Mouse (Mus musculus) fat pad, adult 2 months (tissue): ENCODE data around the gene Rcan2.

Source experiments
- DNase-seq: peaks from one replicate; pipeline ENCODE4 v3.0.0-alpha.2; 2011; ENCODE audit warnings: low read depth, low spot score; ENCODE audit errors: extremely low read depth

Gene Rcan2

DNA sequence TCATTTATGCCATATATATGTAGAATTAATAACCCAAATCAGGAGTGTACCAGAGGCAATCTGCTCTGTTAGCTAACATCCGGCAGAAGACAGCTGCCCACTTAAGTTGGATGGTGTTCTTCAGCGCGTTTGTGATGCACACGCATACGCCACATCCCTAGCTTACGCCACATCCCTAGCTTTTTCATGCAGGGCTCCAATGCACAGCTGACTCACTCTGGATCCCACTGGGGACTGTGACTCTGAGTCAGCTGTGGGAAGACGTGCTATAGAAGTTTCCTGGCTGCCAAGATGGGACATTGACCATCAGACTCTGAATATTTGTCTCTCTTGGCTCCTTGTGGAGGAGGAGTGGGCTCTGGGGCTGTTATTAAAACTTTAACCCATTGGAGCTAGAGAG, 103.7 kb downstream of the Rcan2 start:
- DNase-seq = no peak

- DNase-seq = no peak
Observed at GRCm38 (mm10) chr17:43906728-43907127, 105.6 kb downstream of the Rcan2 start.

GRCm38 (mm10) chr17:43916128-43916527, 115.0 kb downstream of the Rcan2 start:
- no peak for DNase-seq

GRCm38 (mm10) chr17:43917143-43917542, 116.0 kb downstream of the Rcan2 start:
- DNase-seq = no peak

- no peak for DNase-seq
Observed at GRCm38 (mm10) chr17:43929856-43930255, 128.7 kb downstream of the Rcan2 start.

- no peak for DNase-seq
Observed at GRCm38 (mm10) chr17:43931731-43932130, 130.6 kb downstream of the Rcan2 start.

- no peak for DNase-seq
Observed at GRCm38 (mm10) chr17:43934056-43934455, 132.9 kb downstream of the Rcan2 start.

DNA sequence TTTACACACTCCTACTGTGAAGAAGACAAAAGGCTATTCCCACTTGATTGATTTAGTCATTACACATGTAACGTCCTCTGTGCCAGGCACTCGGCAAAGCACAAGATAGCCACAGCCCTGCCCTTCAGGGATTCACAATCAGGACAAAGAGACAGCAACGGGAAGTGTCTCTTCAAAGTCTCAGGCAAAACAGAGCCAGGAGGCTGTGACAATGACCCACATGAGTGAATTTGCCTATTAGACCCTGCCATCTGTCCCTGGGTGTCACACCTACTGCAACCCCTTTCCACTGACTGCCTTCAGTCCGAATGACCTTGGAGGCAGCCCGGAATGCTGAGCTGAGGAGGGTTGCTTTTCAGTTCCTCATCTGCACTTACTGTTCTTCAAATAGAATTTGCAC, 151.1 kb downstream of the Rcan2 start:
- DNase-seq = no peak

DNA sequence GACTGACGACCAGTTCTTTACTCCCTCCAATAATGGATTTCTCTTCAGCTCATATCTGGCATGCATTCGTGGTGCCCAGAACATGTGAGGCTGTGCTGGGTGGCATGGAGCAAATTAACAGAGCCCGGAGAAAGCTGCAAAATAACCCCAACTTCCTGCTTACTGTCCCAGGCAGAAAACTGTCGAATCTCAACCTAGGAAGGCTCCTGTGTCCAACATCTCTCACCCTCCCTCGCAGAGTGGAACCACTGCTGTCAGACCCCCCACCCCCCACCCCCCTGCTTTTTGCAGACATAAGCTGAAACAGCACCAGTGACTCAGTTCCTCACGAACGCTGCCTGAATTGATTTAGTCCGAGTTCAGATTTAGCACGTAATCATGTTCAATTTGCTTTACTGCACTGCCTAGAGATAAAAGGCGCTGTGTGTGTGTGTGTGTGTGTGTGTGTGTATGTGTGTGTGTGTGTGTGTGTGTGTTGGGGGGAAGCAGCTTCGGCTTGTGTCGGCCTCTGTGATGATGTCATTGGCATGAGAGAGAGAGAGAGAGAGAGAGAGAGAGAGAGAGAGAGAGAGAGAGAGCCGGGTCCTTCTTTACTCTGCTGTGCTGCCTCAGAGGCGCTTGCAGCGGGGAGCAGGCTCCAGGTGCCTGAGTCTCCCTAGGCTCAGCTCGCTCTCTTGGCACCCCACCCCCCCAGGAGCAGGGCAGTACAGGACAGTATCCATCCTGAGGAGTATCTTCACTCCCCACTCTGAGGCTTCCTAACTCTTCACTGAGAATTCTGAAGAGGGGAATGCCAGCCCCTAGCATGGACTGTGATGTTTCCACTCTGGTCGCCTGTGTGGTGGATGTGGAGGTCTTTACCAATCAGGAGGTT, 151.7 kb downstream of the Rcan2 start:
- no peak for DNase-seq

DNA sequence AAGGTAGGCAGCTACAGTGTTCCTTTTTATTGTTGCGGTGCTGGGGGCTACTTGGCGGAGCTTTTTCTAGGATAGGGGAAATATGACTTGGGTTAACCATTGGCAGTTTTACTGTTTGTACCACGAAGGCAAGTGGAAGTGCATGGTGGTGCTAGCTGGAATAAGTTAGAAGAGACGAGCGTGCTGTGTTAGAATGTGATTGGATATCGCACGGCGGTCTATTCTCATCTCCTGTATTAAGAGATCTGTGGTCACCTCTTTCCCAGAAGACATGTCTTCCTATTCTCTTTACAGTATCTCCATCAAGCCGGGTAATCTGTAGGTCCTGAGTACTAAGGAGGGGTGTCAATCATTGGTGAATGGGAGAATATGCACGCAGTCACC, 152.4 kb downstream of the Rcan2 start:
- no peak for DNase-seq

DNA sequence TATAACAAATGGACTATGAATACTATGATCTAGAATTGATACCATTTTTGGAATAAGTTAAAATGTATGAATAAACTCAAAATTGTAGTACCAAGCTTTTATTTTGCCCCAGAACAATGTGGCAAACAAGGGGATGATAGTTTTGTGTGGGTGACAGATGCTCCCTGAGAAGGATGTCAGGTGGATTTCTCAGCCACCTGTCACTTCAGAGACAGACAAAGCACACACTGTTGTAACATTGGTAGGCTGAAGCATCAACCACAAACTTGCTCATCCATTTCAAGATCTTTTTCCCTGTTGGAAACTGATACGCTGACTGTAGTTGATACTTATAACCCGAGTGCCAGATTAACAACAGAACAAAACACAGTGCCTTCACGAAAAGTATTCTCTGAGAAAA, 158.6 kb downstream of the Rcan2 start:
- DNase-seq = no peak

DNA sequence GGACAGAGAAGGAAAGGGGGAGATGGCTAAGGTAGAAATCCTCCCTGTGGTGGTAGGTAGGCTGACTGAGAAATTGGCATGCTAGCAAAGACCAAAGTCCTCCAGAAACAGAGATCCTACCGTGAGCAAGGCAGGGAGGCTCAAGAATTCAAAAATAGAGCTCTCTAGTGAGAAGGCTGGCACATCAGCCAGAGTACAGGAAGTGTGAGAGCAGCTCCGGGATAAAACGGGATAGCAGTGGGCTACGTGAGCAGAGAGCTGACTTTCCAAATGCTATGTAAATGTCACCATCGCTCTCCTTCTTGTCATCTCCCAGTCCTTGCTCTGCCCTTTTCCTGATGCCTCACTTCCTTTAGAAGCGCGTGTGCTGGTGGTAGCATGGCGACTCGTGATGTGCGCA, 168.8 kb downstream of the Rcan2 start:
- DNase-seq = no peak

DNA sequence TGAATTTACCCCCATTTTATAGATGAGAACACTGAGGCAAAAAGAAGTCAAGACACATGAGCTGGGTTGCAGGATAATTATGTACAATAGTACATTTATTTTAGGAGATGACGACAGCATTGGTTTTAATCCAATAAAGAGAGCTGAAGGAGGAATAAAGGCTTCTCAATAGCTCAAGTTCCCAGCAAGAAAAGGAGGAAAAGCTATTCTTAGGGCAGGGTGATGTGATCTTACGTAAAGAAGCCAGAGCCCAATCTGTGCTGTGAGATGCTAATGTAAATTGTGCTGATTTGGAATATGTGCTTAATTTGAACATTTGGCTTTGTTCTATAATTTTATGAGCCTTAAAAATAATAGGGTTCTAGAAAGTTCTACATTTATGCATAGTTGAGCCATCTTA, 176.4 kb downstream of the Rcan2 start:
- DNase-seq = no peak

- DNase-seq = no peak
Observed at GRCm38 (mm10) chr17:43979925-43980324, 178.8 kb downstream of the Rcan2 start.

GRCm38 (mm10) chr17:43982505-43982904, 181.4 kb downstream of the Rcan2 start:
- no peak for DNase-seq

GRCm38 (mm10) chr17:43989334-43989945, 188.3 kb downstream of the Rcan2 start:
- no peak for DNase-seq

GRCm38 (mm10) chr17:43990957-43991383, 189.8 kb downstream of the Rcan2 start:
- no peak for DNase-seq

GRCm38 (mm10) chr17:43994080-43994479, 192.9 kb downstream of the Rcan2 start:
- DNase-seq = no peak

GRCm38 (mm10) chr17:43997514-43997913, 196.4 kb downstream of the Rcan2 start:
- no peak for DNase-seq

GRCm38 (mm10) chr17:43998095-43998494, 196.9 kb downstream of the Rcan2 start:
- DNase-seq = no peak

DNA sequence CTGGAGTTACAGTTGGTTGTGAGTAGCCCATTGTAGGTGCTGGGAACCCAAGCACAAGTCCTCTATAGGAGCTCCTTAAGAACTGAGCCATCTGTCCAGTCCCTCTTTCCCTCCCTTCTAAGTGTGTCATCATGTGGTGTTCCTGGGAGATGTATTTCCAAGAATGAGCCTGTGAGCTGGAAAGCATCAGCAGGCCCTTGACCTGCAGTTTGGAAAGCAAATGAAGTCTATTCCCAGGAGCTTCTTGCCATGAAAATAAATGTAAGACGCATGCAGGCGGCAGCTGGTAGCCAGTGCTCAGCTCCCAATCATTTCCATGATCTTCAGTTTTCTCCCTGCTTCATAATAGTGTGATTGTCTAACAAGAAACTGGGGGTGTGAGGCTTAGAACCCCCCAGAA, 203.2 kb downstream of the Rcan2 start:
- no peak for DNase-seq

DNA sequence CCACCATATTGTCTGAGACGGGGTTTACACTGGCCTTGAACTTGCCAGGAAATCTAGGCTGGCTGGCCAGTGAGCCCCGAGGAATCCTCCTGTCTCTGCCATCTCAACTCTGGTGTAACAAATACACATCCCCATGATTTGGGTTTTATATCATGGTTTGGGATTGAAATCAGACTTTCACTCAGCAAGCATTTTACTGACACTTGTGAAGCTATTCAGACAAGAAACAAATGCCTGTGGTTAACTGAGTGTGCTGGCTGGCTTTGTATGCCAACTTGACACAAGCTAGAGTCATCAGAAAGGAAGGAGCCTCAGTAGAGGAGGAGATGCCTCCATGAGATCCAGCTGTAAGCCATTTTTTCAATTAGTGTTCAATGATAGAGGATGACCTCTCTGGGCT, 206.3 kb downstream of the Rcan2 start:
- DNase-seq = no peak

DNA sequence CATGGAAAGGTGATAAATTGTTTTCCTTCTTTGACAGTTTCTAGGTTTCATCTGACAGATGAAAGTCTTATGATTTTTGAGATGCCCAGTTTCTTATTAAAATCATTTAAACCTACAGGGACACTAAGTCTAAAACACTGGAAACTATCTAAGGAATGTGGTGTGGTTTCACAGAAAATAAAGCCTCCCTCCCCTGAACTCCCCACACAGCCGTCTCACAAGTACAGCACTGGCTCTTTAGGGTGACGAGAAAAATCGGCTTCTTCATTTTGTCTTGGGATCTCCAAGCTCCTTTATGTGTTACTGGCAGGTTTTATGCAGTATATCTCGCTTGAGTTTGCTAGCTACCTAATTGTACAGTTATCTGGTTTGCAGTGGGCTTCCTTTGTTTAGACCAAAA, 210.8 kb downstream of the Rcan2 start:
- no peak for DNase-seq
